ENCODE assay signal across 29 mouse cellular contexts in genomic region chr4:119252025-119252808, GRCm38 (mm10). TPM values are rescaled to one million over a fixed set of nuclear protein-coding genes. Genes with fewer than 3 reads are reported as not detected.
A peak's percentile ranks its signal among the peaks of the same experiment; 100 is the strongest.
DNase-seq lines count a peak whose midpoint lies in the region; ATAC-seq lines count a peak whose summit lies in the region.
"Had no signal": no experiment of that assay in that cellular context is flagged by ENCODE, and none has a peak within 500 bp of the region (broad histone marks: within the 10 kb centered on the region; RNA-seq: fewer than 3 reads in every experiment).

No protein-coding gene starts in this region.

- H3K36me3 ChIP-seq in kidney, embryonic 14.5 days (ENCODE audit: control insufficient read depth, insufficient read depth, low read length): peaks cover 10% of the 10 kb centered on the region
- peaks cover 4% of the 10 kb centered on the region; the same call in 1 of the 2 replicates for H3K36me3 ChIP-seq in kidney, embryonic 16.5 days (ENCODE audit: insufficient read depth, low read length)

- H3K4me1 ChIP-seq in kidney, embryonic 14.5 days (ENCODE audit: control insufficient read depth, insufficient read depth, low read length): peaks cover 22% of the 10 kb centered on the region
- H3K4me1 ChIP-seq in kidney, embryonic 16.5 days (ENCODE audit: insufficient read depth, low read length): peaks cover 45% of the 10 kb centered on the region

- H3K4me2 ChIP-seq in kidney, embryonic 14.5 days (replicated peaks; ENCODE audit: low read depth, low read length): no peak overlapping the region
- no peak overlapping the region; the same call in 1 of the 2 replicates for H3K4me2 ChIP-seq in kidney, embryonic 16.5 days (replicated peaks; ENCODE audit: low read depth, low read length)
- H3K4me2 ChIP-seq: forebrain, embryonic 13.5 days; heart, embryonic 12.5 days; heart, embryonic 15.5 days; hindbrain, embryonic 13.5 days had no signal

- no peaks in the 10 kb centered on the region for H3K9me3 ChIP-seq in kidney, embryonic 14.5 days (ENCODE audit: control insufficient read depth, low read length)
- H3K9me3 ChIP-seq in kidney, embryonic 16.5 days (ENCODE audit: low read length): no peaks in the 10 kb centered on the region
- H3K9me3 ChIP-seq: forebrain, embryonic 10.5 days; forebrain, embryonic 13.5 days; heart, embryonic 12.5 days; heart, embryonic 15.5 days; hindbrain, embryonic 10.5 days; hindbrain, embryonic 13.5 days had no signal

- peak; percentile 55 for DNase-seq in kidney, adult 11 months
- no peak for DNase-seq in kidney, postnatal 14 days
- DNase-seq in kidney, postnatal 36 days: no peak
- peak; percentile 47 to 62 for DNase-seq in kidney, postnatal 4 days
- DNase-seq in right cerebral cortex, postnatal 4 days: no peak
- DNase-seq: adrenal gland, postnatal 10 days; adrenal gland, postnatal 36 days; cerebellum, adult 18-20 months; cerebellum, adult 9-10 months; cerebellum, postnatal 14 days; forebrain, postnatal 0 days; gastrocnemius, adult 2 months; gastrocnemius, postnatal 14 days; heart, postnatal 10 days; heart, postnatal 36 days had no signal

- H3K4me3 ChIP-seq in kidney, embryonic 14.5 days (ENCODE audit: low read length): no peak overlapping the region
- no peak overlapping the region for H3K4me3 ChIP-seq in kidney, embryonic 16.5 days (ENCODE audit: low read length)
- H3K4me3 ChIP-seq: forebrain, embryonic 10.5 days; forebrain, embryonic 13.5 days; gastrocnemius, adult 2 months; heart, embryonic 12.5 days; heart, embryonic 15.5 days; hindbrain, embryonic 10.5 days; hindbrain, embryonic 13.5 days had no signal

- no peak overlapping the region for H3K9ac ChIP-seq in kidney, embryonic 14.5 days (ENCODE audit: low read depth, low read length)
- no peak overlapping the region for H3K9ac ChIP-seq in kidney, embryonic 16.5 days (replicated peaks; ENCODE audit: low read length)
- H3K9ac ChIP-seq: forebrain, embryonic 13.5 days; forebrain, postnatal 0 days; heart, embryonic 12.5 days; heart, embryonic 15.5 days; hindbrain, embryonic 13.5 days had no signal

- H3K27ac ChIP-seq in kidney, embryonic 14.5 days (ENCODE audit: low read depth, low read length): peak overlapping the region; percentile 80; the same call in 1 of the 2 replicates
- peak overlapping the region; percentile 94 for H3K27ac ChIP-seq in kidney, embryonic 16.5 days (ENCODE audit: low read length)
- H3K27ac ChIP-seq: forebrain, embryonic 10.5 days; forebrain, embryonic 13.5 days; gastrocnemius, adult 2 months; heart, embryonic 15.5 days; hindbrain, embryonic 10.5 days had no signal

- no peak for ATAC-seq in kidney, embryonic 14.5 days (ENCODE audit: low FRiP score, low TSS enrichment)
- ATAC-seq in kidney, embryonic 16.5 days (ENCODE audit: low FRiP score, low TSS enrichment): no peak
- no peak for ATAC-seq in megakaryocyte progenitor cell, adult 5-6 weeks (replicated peaks; ENCODE audit: poor library complexity)
- ATAC-seq: forebrain, embryonic 13.5 days; forebrain, postnatal 0 days had no signal

- WGBS in kidney, embryonic 14.5 days: 47% methylated on average over 7 of the region's 7 CpGs
- WGBS in kidney, embryonic 16.5 days: 45% methylated on average over 7 of the region's 7 CpGs

- H3K27me3 ChIP-seq in kidney, embryonic 14.5 days (ENCODE audit: control insufficient read depth, insufficient read depth, low read length): no peaks in the 10 kb centered on the region
- no peaks in the 10 kb centered on the region for H3K27me3 ChIP-seq in kidney, embryonic 16.5 days (ENCODE audit: insufficient read depth, low read length)
- H3K27me3 ChIP-seq: forebrain, embryonic 13.5 days; hindbrain, embryonic 13.5 days had no signal

RNA-seq across cellular contexts. Expression of gene Cldn19, which starts 3.0 kb away (rescaled TPM):
- polyA plus RNA-seq in kidney, embryonic 14.5 days (2014; fragmentation: Nextera tagmentation; extraction: Ambion mirVana): 5.9 and 10.4 TPM in 2 replicates
- polyA plus RNA-seq in kidney, embryonic 16.5 days (2015; fragmentation: Nextera tagmentation; extraction: Ambion mirVana): 22.4 and 24.4 TPM in 2 replicates
- not detected in 2 replicates for total RNA-seq in megakaryocyte progenitor cell, adult 5-6 weeks (2015)
- not detected in 2 replicates for total RNA-seq in megakaryocyte progenitor cell, adult 5-6 weeks (2017)
- total RNA-seq: heart, adult 8-10 months; heart, postnatal 36 days had no signal
- polyA plus RNA-seq: embryonic facial prominence, embryonic 11.5 days; heart, embryonic 12.5 days; heart, embryonic 15.5 days had no signal

RNA-seq across cellular contexts. Expression of gene P3h1, which starts 19.5 kb away (rescaled TPM):
- 28.9 and 34.4 TPM in 2 replicates for polyA plus RNA-seq in kidney, embryonic 14.5 days (2014; fragmentation: Nextera tagmentation; extraction: Ambion mirVana)
- polyA plus RNA-seq in kidney, embryonic 16.5 days (2015; fragmentation: Nextera tagmentation; extraction: Ambion mirVana): 35.8 and 36.0 TPM in 2 replicates
- 7.2 and 7.7 TPM in 2 replicates for total RNA-seq in megakaryocyte progenitor cell, adult 5-6 weeks (2015)
- total RNA-seq in megakaryocyte progenitor cell, adult 5-6 weeks (2017): 9.6 and 10.6 TPM in 2 replicates

RNA-seq across cellular contexts. Expression of gene AU022252, which starts 19.7 kb away (rescaled TPM):
- polyA plus RNA-seq in kidney, embryonic 14.5 days (2014; fragmentation: Nextera tagmentation; extraction: Ambion mirVana): 33.6 and 37.6 TPM in 2 replicates
- polyA plus RNA-seq in kidney, embryonic 16.5 days (2015; fragmentation: Nextera tagmentation; extraction: Ambion mirVana): 31.1 and 33.7 TPM in 2 replicates
- 3.4 and 4.6 TPM in 2 replicates for total RNA-seq in megakaryocyte progenitor cell, adult 5-6 weeks (2015)
- total RNA-seq in megakaryocyte progenitor cell, adult 5-6 weeks (2017): 8.0 and 12.4 TPM in 2 replicates

RNA-seq across cellular contexts. Expression of gene Tmem269, which starts 34.2 kb away (rescaled TPM):
- polyA plus RNA-seq in kidney, embryonic 14.5 days (2014; fragmentation: Nextera tagmentation; extraction: Ambion mirVana): 0.16 TPM in 1 of 2 replicates, not detected in the other
- polyA plus RNA-seq in kidney, embryonic 16.5 days (2015; fragmentation: Nextera tagmentation; extraction: Ambion mirVana): not detected in 2 replicates
- not detected in 2 replicates for total RNA-seq in megakaryocyte progenitor cell, adult 5-6 weeks (2015)
- total RNA-seq in megakaryocyte progenitor cell, adult 5-6 weeks (2017): not detected in 2 replicates
- total RNA-seq: adrenal gland, adult 18-20 months; adrenal gland, postnatal 36 days; ES-E14; forebrain, postnatal 0 days; gastrocnemius, adult 2 months; gastrocnemius, postnatal 14 days; gastrocnemius, postnatal 4 days; heart, adult 8-10 months; heart, postnatal 10 days; heart, postnatal 36 days had no signal
- polyA plus RNA-seq: embryonic facial prominence, embryonic 11.5 days; forebrain, embryonic 10.5 days; forebrain, embryonic 13.5 days; heart, embryonic 12.5 days had no signal

RNA-seq across cellular contexts. Expression of gene Ybx1, which starts 42.2 kb away (rescaled TPM):
- 969 and 1,061 TPM in 2 replicates for polyA plus RNA-seq in kidney, embryonic 14.5 days (2014; fragmentation: Nextera tagmentation; extraction: Ambion mirVana)
- polyA plus RNA-seq in kidney, embryonic 16.5 days (2015; fragmentation: Nextera tagmentation; extraction: Ambion mirVana): 494 and 555 TPM in 2 replicates
- total RNA-seq in megakaryocyte progenitor cell, adult 5-6 weeks (2015): 1,533 and 1,599 TPM in 2 replicates
- total RNA-seq in megakaryocyte progenitor cell, adult 5-6 weeks (2017): 1,470 and 1,694 TPM in 2 replicates

Comparison
In these comparisons a context has a peak if more than half of its experiments do, and no peak if none do; other contexts are left out.
1. DNase-seq: peak in kidney, adult 11 months (single experiment) and kidney, postnatal 4 days (2 of 2); none in kidney, postnatal 14 days (single experiment), kidney, postnatal 36 days (0 of 2) and right cerebral cortex, postnatal 4 days (single experiment).